Mouse (Mus musculus): ENCODE measurements at regions not wholly inside any gene's neighbourhood (a gene's known extent, or its start where the extent isn't known, plus 50 kb on each side); places are given as distances from the start of the nearest gene placed in this dataset.

- H3K4me1 ChIP-seq (ENCODE audit: insufficient read depth, low read depth, low read length) = no peaks in the 10 kb centered on the region
- H3K9me3 ChIP-seq (replicated peaks) = peaks cover 34% of the 10 kb centered on the region
- no peaks in the 10 kb centered on the region for H3K36me3 ChIP-seq (replicated peaks)
- no peaks in the 10 kb centered on the region for H3K27me3 ChIP-seq (ENCODE audit: insufficient read depth, low read length)
- DNase-seq (ENCODE audit: low spot score) (no peak), ATAC-seq (ENCODE audit: extremely low read depth, insufficient number of reproducible peaks, low FRiP score, poor library complexity, severe bottlenecking) (no peak)
- H3K4me3 ChIP-seq (ENCODE audit: low read depth, low read length) = no peak overlapping the region
- TF ChIP-seq CTCF (IDR thresholded peaks at IDR 0.05; ENCODE audit: low read depth, low read length) (no peak), POLR2AphosphoS5 (IDR thresholded peaks at IDR 0.05; ENCODE audit: insufficient replicate concordance, low read depth, low read length) (no peak), GATA2 (IDR thresholded peaks at IDR 0.05; ENCODE audit: borderline replicate concordance, low read depth, low read length) (no peak)
Measured at GRCm38 (mm10) chr9:46599931-46600708, 280.3 kb upstream of the 4931429L15Rik start.

- no peak overlapping the region for H3K4me3 ChIP-seq (ENCODE audit: low read depth, low read length)
- H3K4me1 ChIP-seq (ENCODE audit: insufficient read depth, low read depth, low read length) = no peaks in the 10 kb centered on the region
- ATAC-seq (ENCODE audit: extremely low read depth, insufficient number of reproducible peaks, low FRiP score, poor library complexity, severe bottlenecking) (no peak), DNase-seq (ENCODE audit: low spot score) (no peak)
- no peaks in the 10 kb centered on the region for H3K27me3 ChIP-seq (ENCODE audit: insufficient read depth, low read length)
- TF ChIP-seq POLR2AphosphoS5 (IDR thresholded peaks at IDR 0.05; ENCODE audit: insufficient replicate concordance, low read depth, low read length) (no peak), GATA2 (IDR thresholded peaks at IDR 0.05; ENCODE audit: borderline replicate concordance, low read depth, low read length) (no peak), GATA1 (IDR thresholded peaks at IDR 0.05; ENCODE audit: borderline replicate concordance, low read length) (no peak), TAL1 (conservative IDR thresholded peaks at IDR 0.05; ENCODE audit: low read depth, low read length) (no peak), CTCF (IDR thresholded peaks at IDR 0.05; ENCODE audit: low read depth, low read length) (no peak)
- H3K9me3 ChIP-seq (replicated peaks) = peaks cover 34% of the 10 kb centered on the region
- H3K36me3 ChIP-seq (replicated peaks) = no peaks in the 10 kb centered on the region
Measured at GRCm38 (mm10) chr9:46598518-46598917, 278.7 kb upstream of the 4931429L15Rik start.

DNA sequence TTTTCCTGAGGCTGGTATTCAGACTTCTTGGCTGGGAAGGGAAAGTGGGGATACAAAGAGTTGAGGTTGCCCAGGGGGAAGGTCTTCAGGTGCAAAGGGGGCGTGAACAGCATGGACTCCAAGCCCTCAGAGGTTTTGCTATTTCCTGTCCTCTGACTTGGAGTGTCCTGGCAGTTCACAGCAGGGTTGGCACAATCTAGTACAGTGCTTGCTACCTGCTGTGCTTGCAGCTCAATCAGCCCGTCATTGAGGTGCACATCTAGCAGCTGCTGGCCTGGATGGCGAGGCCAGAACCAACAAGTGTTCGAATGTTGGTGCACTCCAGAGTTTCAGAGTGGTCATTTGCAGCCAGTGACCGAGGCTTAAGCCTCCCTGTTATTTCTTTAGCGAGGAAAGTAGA, 273.7 kb upstream of the 4931429L15Rik start:
- ATAC-seq (ENCODE audit: extremely low read depth, insufficient number of reproducible peaks, low FRiP score, poor library complexity, severe bottlenecking) = no peak
- H3K36me3 ChIP-seq (replicated peaks) = no peaks in the 10 kb centered on the region

DNA sequence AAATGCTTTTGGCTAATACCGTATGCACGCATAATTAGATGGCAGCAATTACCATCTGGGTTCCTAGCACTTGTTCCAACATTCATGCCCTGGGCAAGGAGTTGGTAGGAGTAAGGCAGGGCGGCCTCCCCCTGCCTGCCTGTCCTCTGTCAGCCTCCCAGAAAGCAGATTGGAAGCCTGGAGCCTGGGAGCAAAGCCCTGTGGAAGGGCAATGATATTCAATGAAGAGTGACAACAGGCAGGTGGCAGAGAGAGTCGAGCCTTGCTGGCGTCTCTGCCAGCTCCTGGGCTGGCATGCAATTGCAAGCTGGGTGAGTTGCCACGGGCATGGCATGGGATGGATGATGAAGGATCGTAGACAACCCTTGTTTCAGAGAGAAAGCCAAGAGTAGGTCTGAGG, 273.1 kb upstream of the 4931429L15Rik start:
- TF ChIP-seq TAL1 (conservative IDR thresholded peaks at IDR 0.05; ENCODE audit: low read depth, low read length) = no peak
- TF ChIP-seq CTCF (IDR thresholded peaks at IDR 0.05; ENCODE audit: low read depth, low read length) = no peak
- TF ChIP-seq POLR2AphosphoS5 (IDR thresholded peaks at IDR 0.05; ENCODE audit: insufficient replicate concordance, low read depth, low read length) = no peak
- no peak for TF ChIP-seq GATA1 (IDR thresholded peaks at IDR 0.05; ENCODE audit: borderline replicate concordance, low read length)
- TF ChIP-seq GATA2 (IDR thresholded peaks at IDR 0.05; ENCODE audit: borderline replicate concordance, low read depth, low read length) = no peak
- H3K4me3 ChIP-seq (ENCODE audit: low read depth, low read length) = no peak overlapping the region
- H3K36me3 ChIP-seq (replicated peaks) = no peaks in the 10 kb centered on the region

More for the DNA sequence above, 273.7 kb upstream of the 4931429L15Rik start:
- TF ChIP-seq POLR2AphosphoS5 (IDR thresholded peaks at IDR 0.05; ENCODE audit: insufficient replicate concordance, low read depth, low read length) (no peak), GATA2 (IDR thresholded peaks at IDR 0.05; ENCODE audit: borderline replicate concordance, low read depth, low read length) (no peak), CTCF (IDR thresholded peaks at IDR 0.05; ENCODE audit: low read depth, low read length) (no peak), GATA1 (IDR thresholded peaks at IDR 0.05; ENCODE audit: borderline replicate concordance, low read length) (no peak), TAL1 (conservative IDR thresholded peaks at IDR 0.05; ENCODE audit: low read depth, low read length) (no peak)
- Histone ChIP-seq H3K27me3 (ENCODE audit: insufficient read depth, low read length) (no peaks in the 10 kb centered on the region), H3K9me3 (replicated peaks) (peaks cover 27% of the 10 kb centered on the region), H3K4me3 (ENCODE audit: low read depth, low read length) (no peak overlapping the region), H3K4me1 (ENCODE audit: insufficient read depth, low read depth, low read length) (no peaks in the 10 kb centered on the region)
- DNase-seq (ENCODE audit: low spot score) = no peak

GRCm38 (mm10) chr9:46586818-46587217, 267.0 kb upstream of the 4931429L15Rik start:
- Histone ChIP-seq H3K9me3 (replicated peaks) (peaks cover 13% of the 10 kb centered on the region; the same call in 1 of the 2 replicates), H3K4me3 (ENCODE audit: low read depth, low read length) (no peak overlapping the region), H3K4me1 (ENCODE audit: insufficient read depth, low read depth, low read length) (no peaks in the 10 kb centered on the region), H3K36me3 (replicated peaks) (no peaks in the 10 kb centered on the region), H3K27me3 (ENCODE audit: insufficient read depth, low read length) (no peaks in the 10 kb centered on the region)
- ATAC-seq (ENCODE audit: extremely low read depth, insufficient number of reproducible peaks, low FRiP score, poor library complexity, severe bottlenecking) (no peak), DNase-seq (ENCODE audit: low spot score) (no peak)
- TF ChIP-seq GATA1 (IDR thresholded peaks at IDR 0.05; ENCODE audit: borderline replicate concordance, low read length) (no peak), GATA2 (IDR thresholded peaks at IDR 0.05; ENCODE audit: borderline replicate concordance, low read depth, low read length) (no peak), POLR2AphosphoS5 (IDR thresholded peaks at IDR 0.05; ENCODE audit: insufficient replicate concordance, low read depth, low read length) (no peak), CTCF (IDR thresholded peaks at IDR 0.05; ENCODE audit: low read depth, low read length) (no peak)

More for the DNA sequence above, 273.1 kb upstream of the 4931429L15Rik start:
- H3K4me1 ChIP-seq (ENCODE audit: insufficient read depth, low read depth, low read length) = no peaks in the 10 kb centered on the region
- H3K9me3 ChIP-seq (replicated peaks) = peaks cover 25% of the 10 kb centered on the region
- DNase-seq (ENCODE audit: low spot score) (no peak), ATAC-seq (ENCODE audit: extremely low read depth, insufficient number of reproducible peaks, low FRiP score, poor library complexity, severe bottlenecking) (no peak)
- no peaks in the 10 kb centered on the region for H3K27me3 ChIP-seq (ENCODE audit: insufficient read depth, low read length)

GRCm38 (mm10) chr9:46581844-46582243, 262.1 kb upstream of the 4931429L15Rik start:
- no peak for ATAC-seq (ENCODE audit: extremely low read depth, insufficient number of reproducible peaks, low FRiP score, poor library complexity, severe bottlenecking)
- TF ChIP-seq GATA2 (IDR thresholded peaks at IDR 0.05; ENCODE audit: borderline replicate concordance, low read depth, low read length) = no peak
- TF ChIP-seq POLR2AphosphoS5 (IDR thresholded peaks at IDR 0.05; ENCODE audit: insufficient replicate concordance, low read depth, low read length) = no peak
- no peak for TF ChIP-seq CTCF (IDR thresholded peaks at IDR 0.05; ENCODE audit: low read depth, low read length)
- TF ChIP-seq TAL1 (conservative IDR thresholded peaks at IDR 0.05; ENCODE audit: low read depth, low read length) = no peak
- TF ChIP-seq GATA1 (IDR thresholded peaks at IDR 0.05; ENCODE audit: borderline replicate concordance, low read length) = no peak

More at GRCm38 (mm10) chr9:46581844-46582243, 262.1 kb upstream of the 4931429L15Rik start:
- Histone ChIP-seq H3K4me3 (ENCODE audit: low read depth, low read length) (no peak overlapping the region), H3K4me1 (ENCODE audit: insufficient read depth, low read depth, low read length) (no peaks in the 10 kb centered on the region), H3K27me3 (ENCODE audit: insufficient read depth, low read length) (no peaks in the 10 kb centered on the region), H3K9me3 (replicated peaks) (peaks cover 17% of the 10 kb centered on the region), H3K36me3 (replicated peaks) (no peaks in the 10 kb centered on the region)
- DNase-seq (ENCODE audit: low spot score) = no peak
